Mouse (Mus musculus) kidney, adult 8-10 months (tissue): Measurements from ENCODE around the gene Osbpl11.

Source experiments
- DNase-seq, 2 experiments: peaks; one replicate each; pipeline ENCODE4 v3.0.0; 2022

Gene Osbpl11

DNA sequence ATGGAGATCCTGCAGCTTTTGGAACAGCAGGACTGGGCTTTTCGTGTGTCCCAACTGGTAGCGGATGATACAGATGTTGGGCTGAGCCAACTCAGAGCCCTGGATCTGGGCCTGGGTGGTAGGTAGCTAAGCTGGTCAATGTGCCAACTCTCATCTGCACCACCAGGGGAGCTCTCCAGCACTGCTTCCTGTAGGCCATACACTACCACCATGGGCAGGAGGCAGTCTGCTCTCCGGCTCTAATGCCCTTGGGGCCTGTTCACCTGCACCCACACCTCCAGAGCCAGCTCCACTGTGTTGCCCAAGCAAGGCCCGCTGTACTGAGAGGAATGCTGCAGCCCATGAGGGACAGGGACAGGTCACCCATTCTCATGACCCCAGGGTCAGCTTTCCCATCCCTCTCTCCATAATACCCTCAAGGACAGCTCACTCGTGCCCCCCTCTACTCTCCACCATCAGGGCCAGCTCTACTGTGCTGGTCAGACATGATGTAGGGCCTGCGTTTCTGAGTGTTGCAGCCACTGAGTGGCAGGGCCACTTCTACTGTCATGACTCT lies 59.3 kb downstream of the Osbpl11 start:
- peak in 1 of 2 experiments; percentile 16 for DNase-seq

DNA sequence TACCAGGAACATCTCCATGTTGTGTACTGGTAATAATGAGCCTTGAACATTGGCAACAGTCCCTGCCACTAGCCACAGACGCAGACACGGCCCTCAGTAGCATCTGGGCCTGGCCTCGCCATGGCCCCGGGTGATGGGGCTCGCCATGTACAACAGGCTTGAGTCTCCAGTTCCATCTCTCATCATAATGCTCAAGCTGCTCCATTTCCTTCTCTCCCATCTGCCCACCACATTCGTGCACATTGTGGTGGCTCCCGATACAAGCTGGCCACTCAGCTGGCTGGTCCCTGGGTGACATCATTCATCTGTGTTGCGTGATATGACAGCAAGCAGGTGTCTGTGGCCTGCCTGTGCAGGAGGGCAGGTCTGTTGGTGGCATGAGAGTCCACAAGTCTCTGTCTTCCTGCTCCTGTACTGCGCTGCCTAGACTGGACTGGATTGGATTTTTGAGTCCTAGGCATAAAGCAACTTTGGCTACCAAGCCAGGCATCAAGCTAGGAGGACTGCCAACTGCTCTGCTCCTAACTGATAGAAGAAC lies 60.1 kb downstream of the Osbpl11 start:
- DNase-seq: no peak

DNA sequence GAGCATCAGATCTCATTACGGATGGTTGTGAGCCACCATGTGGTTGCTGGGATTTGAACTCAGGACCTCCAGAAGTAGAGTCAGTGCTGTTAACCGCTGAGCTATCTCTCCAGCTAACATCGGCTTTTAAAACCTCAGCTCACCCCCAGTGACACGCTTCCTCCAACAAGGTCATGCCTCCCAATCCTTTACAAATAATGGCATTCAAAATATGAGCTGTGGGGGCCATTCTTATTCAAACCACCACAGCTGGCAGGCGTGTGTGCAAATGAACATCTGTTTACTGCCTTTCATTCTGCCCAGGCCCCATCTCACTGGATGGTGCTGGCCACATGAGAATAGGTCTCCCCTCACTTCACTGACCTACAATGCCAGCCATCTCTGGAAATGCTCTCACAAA lies 61.7 kb downstream of the Osbpl11 start:
- no peak for DNase-seq

DNA sequence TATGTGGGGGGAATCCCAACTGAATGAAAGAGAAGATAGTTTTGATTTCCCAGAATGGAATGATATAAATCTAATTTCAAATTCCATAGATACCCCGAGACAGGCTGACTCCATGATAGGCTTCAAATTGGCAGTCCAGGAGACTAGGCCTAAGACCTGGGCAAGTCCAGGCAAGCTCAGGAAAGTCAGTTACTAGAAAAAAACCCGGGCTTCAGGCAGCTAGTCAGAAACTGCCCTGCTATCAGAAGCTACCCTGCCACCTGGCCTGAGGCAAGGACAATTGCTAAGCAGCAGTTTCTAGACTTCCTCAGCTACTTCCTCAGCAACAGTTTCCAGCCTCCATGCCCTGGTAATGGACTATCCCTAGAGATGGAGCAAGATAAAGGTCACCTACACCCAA lies 62.1 kb downstream of the Osbpl11 start:
- DNase-seq: no peak

DNA sequence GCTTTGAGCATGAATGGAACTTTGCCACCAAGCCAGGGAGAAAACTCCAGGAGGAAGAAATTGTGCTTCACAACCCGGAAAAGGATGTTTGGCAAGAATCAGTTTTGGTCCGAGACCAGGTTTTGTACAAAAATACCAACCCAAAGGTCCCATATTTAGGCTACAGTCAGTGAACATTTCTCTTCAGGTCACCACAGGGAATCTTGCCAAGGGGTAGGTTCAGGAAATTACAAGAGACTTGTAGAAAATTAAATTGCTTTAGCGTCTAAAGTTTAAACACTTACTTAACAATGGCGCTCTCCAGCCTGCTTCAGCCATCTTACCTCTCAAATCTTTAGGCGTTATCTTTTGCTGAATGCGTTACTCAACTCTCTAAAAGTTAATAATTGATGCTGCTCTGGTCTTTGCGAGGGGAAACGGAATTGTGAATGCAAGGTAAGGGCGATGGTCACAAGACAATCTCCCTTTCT lies 65.8 kb downstream of the Osbpl11 start:
- peak in 1 of 2 experiments; percentile 30 for DNase-seq

DNA sequence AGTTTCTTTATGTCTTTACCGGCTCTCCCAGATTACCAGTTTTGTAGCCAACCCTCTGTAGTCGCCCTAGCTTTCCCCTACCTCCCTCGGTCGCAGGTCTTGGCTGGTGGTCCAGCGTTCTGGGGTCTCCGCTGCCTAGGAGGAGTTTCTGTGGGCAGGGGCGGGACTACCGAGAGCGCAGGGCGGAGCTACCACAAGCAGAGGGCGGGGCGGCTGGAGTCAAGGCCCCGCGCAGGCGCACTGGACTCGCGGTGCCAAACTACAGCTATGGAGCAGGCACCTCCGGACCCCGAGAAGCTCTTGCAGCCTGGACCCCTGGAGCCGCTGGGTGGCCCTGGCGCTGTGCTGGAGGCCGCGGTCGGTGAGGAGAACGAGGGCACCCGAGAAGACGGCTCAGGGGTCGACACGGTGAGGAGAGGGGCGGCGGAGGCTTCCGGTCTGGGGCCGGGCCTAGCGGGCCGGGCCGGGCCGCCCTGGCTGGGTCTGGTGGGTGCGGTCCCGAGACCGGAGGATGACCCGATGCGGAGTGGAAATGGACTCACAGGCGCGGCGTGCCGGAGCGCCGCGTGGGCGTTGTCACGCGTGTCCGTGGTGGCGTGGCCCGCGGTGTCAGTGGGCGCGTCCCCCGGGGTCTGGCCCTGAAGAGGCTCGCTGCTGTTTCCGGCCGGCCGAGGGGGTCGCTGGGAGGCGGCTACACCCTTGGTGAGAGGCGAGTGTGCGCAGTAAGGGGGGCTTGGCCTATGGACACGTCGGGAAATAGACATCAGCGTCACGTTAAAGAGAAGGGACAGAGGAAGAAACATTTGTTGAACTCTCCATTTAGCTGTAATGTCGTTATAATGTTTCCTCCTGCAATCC lies 66.6 kb downstream of the Osbpl11 start, which contains the start of gene Snx4:
Gene Snx4, plus strand, starts transcription at position 249 of the 858 bp plus-strand sequence.
- peak; percentile 89 to 94 for DNase-seq

DNA sequence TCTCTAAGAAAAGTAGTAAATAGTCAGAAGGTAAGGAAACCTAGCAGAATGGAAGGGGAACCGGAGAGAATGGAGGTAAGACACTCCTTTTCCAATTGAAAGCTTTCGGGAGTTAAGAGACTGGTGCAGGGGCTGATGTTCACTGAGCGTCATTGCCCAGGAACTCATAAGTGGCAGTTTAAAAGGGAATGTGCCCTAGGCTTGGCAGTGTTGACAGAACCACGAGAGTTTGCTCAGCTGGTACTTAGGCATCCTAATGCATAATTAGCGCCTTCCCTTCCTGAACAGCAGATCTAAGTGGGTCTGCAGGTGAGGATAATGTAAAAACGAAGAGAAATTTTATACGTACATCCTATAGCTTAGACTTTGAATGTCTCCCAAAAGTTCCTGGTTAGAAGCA lies 70.7 kb downstream of the Osbpl11 start:
- no peak for DNase-seq

DNA sequence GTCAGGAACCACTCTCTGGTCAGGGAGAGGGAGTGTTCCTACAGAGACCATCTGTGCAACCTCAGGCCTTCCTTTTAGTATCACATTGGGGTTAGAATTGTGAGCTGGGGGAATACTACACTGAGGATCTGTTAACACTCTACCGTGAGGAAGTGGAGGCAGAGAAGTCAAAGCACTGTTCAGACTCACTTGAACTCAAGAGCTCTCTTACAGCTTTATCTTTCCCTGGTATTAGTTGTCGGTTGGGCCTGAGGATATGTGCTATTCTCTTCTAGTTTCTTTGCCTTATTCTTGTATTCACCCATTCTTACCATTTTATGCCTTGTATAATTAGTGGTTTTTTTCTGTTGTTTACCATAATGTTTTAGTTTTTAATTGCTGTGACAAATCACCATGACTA lies 73.7 kb downstream of the Osbpl11 start:
- no peak for DNase-seq

DNA sequence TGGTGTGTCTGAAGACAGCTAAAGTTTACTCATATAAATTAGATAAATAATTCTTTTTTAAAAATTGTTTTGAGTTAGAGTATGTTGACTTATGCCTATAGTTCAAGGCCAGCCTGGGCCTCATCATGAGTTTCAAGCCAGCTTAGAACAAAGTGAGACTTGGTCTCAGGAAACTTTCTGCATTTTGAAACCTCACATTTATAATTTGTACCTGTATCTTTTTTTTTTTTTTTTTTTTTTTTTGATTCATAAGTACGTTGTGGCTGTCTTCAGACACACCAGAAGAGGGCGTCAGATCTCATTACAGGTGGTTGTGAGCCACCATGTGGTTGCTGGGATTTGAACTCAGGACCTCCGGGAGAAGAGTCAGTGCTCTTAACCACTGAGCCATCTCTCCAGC lies 75.0 kb downstream of the Osbpl11 start:
- no peak for DNase-seq

DNA sequence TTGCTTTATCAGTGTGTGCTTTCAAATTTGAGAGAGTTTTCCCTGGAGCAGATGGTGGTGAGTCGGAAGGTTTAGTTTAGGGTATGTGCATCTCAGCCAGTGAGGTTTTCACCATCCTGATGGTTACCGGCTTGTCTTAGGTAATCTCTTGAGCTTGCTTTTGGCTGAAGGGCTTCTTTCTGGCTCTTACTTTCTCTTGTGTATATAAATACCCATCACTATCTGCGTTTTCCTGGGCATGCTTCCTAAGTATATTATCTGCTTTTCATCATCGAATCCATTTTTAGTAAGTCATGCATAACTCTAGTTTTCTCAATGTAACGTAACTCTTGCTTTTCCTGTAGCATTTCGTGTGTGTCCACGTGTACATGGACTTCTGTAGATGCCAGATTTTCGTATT lies 76.0 kb downstream of the Osbpl11 start:
- no peak for DNase-seq

DNA sequence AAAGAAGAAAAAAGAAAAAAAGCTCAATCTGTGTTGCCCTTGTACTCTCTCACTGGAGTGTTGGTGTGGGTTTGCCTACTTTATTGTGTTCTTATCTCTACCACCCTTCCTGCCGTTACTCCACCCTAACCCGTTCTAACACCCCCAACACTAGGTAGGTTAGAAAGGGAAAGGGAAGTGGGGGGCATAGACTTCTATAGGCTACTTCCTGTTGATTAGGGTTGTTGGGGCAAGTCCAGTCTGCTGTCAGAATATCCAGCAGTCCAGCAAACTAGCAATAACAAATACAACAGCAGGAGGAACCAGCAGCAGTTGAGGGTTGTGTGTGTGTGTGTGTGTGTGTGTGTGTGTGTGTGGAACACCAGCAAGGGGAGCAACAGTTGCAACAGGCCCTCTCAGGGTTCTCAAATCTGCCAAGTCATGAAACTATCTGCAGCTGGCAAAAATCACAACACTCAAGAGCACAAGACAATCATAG lies 76.8 kb downstream of the Osbpl11 start:
- DNase-seq: no peak

DNA sequence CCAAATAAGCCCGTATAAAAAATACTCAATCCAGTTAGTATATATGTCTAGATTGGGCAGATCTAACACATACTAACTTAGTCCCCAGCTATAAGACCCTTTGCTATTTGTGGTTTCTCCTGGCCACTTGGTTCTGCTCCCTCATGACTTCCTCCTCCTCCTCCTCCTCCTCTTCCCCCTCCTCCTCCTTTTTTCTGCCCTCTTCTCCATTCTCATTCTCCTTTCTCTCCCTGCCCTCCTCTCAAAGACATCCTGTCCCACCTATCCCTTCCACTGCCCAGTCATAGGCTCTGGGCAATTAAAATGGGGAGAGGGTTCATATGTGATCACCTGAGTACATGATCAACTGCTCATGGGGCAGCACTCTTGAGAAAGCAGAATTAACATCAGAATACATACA lies 77.2 kb downstream of the Osbpl11 start:
- no peak for DNase-seq

DNA sequence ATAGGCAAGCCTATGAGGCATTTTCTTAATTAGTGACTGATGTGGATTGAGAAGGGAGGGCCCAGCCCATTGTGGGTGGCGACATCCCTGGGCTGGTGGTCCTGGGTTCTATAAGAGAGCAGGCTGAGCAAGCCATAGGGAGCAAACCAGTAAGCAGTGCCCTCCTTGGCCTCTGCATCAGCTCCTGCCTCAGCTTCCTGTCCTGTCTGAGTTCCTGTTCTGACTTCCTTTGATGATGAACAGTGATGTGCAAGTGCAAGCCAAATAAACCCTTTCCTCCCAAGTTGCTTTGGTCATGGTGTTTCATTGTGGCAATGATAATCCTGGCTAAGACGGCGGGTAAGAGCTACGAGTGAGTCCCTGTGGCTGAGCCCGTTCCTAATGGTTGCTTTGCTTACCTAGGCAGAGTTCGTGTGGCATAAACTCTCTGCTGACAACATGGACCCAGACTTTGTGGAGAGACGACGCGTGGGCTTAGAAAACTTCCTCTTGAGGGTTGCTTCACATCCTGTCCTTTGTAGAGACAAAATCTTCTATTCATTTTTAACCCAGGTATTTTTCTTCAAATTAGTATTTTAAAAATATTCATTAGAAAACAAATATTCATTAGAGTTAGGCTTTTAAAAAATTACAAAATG lies 82.9 kb downstream of the Osbpl11 start:
- DNase-seq: no peak

DNA sequence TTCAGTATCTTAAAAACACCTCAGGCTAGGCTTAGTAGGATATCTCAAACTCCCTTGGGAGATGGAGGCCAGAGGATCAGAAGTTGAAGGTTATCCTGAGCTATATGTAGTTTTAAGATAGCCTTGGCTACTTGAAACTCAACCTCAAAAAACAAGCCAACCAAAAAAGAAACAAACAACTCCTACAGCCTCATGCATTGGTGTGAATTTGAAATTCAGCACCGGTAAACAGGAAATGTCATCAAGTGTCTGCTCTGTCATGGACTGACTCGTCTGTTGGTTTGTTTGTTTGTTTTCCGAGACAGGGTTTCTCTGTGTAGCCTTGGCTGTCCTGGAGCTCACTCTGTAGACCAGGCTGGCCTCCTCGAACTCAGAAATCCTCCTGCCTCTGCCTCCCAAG lies 87.0 kb downstream of the Osbpl11 start:
- DNase-seq: no peak

DNA sequence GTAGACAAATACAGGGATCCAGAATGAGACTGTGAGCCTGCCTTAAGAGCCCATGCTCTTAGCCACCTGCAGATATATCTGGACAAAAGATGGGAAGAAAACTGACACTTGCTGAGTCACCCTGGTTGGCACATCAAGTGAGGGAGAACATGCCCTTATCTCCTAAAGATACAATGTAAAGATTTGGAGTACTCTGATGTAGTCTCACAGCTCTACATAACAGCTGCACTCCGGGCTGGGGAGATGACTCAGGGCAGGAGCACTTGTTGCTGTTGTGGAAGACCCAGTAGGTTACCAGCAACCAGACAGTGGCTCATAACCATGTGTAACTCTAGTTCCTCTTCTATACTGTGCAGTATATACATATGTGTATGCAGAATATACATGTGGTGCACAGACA lies 98.2 kb downstream of the Osbpl11 start:
- no peak for DNase-seq

DNA sequence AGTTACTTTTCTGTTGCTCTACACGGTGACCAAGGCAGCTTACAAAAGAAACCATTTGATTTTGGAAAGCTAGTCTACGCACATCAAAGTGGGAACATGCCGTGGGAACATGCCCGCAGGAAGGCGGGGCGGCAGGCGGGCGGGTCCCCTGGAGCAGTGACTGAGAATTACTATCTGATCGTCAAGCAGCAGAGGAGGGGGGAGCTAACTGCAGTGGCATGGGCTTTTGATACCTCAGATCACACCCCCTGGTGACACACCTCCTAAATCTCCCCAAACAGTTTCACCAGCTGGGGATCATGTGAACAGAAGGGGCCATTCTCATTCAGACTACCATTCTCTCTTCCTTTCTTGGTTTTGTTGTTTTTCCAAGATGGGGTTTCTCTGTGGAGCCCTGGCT lies 103.7 kb downstream of the Osbpl11 start:
- no peak for DNase-seq

DNA sequence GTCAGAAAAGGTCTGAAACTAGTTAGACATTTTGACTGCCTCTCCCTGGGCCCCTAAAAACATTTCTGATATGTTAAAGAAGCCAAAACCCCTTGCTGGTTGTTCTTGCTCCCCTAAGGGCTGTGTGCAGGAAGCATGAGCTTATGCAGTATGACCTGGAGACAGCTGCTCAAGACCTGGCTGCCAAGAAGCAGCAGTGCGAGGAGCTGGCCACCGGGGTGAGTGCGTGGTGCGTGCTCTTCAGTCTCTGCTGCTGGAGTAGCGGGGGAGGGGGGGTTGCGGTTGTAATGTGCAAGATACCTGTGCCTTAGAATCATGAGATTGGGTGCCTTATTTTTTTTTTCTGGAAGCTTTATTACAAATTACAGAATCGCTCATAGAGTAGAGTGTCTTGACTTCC lies 105.1 kb downstream of the Osbpl11 start:
- no peak for DNase-seq

DNA sequence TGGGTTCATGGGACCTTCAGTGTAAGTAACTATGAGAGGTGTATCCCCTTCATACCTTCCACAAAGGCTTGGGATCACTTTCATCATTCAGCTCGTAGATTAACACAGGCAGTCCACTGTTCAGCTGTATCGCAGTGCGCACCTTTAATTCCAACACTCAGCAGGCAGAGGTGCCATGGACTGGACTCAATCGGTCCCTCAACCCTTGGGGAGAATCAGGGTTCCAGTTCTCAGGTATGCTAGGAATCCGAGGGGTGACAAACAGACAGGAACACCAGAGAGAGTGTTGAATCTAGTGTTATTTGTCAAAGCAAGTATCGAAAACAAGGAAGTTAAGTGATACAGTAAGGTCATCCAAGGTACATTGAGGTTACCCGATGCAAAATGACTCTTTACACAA lies 107.4 kb downstream of the Osbpl11 start:
- DNase-seq: no peak
